Mouse (Mus musculus): Measurements from ENCODE around the gene Ush2a.

- TF ChIP-seq CTCF (IDR thresholded peaks at IDR 0.05) (no peak), EP300 (IDR thresholded peaks at IDR 0.05; ENCODE audit: insufficient read depth, low read depth, low read length) (no peak), POLR2A (IDR thresholded peaks at IDR 0.05; ENCODE audit: insufficient read depth, low read depth, low read length) (no peak)
Observed at GRCm38 (mm10) chr1:188948276-188948675, 686.5 kb downstream of the Ush2a start.
